Mouse (Mus musculus) naive thymus-derived CD4-positive, alpha-beta T cell, adult 2 months (primary cell): ENCODE results near the gene Chrm3.

Experiments used
- DNase-seq: peaks from one replicate; pipeline ENCODE4 v3.0.0-alpha.2; 2011; ENCODE audit warnings: low read depth

The Chrm3 gene

DNA sequence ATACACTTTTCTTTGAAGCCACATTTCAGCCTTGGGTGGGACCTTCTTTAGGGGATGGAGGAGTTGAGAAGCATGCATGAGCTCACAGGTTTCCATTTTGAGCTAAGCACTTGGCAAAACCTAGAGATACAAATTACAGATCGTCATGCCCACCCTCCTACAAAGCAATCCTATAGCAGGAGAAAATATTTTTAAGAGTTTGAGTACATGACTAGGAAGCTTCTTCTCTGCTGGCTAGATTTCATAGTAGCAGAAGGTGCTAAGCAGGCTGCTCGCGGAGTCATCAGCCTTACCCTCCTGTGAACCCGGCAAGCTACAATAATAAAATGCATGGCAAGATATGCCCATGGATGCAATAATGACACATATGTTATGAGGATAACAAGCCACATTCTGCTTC, 124.4 kb downstream of the Chrm3 start:
- DNase-seq = no peak

DNA sequence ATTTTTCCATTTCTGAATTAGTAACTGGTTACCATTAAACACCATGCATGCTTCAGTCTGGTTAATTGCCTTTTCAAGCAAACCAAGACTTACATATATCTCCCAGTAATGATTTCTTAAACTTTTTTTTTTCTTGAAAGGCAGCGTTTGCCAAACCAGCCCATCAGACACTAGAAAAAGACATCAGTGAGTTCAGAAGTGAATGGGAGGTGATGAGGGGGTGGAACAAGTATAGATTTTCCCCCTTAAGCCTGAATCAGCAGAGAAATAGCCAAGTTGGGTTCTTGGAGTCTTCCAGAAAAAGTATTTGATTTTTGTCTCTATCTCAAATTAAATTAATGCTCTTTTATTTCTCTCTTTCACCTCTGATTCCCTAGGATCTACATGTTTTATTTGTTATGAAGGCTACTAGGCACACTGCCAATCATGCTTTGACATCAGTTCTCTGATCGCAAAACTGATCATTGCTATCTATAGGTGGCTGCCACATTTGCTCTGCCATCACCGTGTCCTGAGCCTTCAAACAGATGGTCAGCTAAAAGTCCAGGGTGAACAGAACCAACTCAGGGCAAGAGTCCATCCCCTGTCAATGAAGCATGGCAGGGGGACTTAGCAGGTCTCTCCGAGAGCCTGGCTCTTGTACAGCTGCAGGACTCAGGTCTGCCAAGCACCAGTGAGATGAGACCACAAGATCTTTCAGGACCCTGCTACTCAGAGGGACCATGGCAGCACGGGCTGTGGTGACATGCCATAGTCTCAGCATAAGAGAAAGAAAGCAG, 125.1 kb downstream of the Chrm3 start:
- no peak for DNase-seq

DNA sequence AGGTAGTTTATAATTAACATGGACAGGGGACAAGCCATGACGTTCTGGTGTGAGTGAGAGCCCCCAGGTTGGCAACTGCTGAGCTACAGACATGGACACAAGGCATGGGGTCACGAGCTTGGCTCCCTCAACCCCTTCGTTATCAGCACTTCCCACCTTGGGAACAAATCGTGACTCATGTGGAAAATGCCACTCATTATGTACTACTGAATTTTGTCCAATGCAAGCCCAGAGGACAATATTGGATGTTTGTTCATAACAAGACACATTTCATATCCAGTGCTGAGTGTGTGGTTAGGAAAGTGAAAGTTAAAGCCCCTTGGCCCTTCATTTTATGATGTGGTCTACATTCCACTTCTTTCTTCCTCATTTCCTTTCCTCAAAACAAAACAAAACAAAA, 140.2 kb downstream of the Chrm3 start:
- no peak for DNase-seq

DNA sequence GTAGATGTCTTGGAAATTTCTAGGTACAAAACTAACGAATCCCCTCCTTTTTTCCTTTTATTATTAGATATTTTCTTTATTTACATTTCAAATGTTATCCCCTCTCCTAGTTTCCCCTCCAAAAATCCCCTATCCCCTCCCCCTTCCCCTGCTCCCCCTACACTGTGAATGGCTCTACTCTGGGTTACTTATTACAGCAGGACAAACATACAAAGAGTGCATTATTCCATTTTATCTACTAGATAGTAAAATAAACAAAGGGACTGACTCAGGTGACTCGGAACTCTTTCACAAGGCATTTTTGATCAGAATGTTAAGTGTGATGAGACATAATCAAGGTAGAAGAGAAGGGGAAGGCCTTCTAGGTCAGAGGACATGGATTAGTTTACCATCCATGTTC, 148.5 kb downstream of the Chrm3 start:
- no peak for DNase-seq

DNA sequence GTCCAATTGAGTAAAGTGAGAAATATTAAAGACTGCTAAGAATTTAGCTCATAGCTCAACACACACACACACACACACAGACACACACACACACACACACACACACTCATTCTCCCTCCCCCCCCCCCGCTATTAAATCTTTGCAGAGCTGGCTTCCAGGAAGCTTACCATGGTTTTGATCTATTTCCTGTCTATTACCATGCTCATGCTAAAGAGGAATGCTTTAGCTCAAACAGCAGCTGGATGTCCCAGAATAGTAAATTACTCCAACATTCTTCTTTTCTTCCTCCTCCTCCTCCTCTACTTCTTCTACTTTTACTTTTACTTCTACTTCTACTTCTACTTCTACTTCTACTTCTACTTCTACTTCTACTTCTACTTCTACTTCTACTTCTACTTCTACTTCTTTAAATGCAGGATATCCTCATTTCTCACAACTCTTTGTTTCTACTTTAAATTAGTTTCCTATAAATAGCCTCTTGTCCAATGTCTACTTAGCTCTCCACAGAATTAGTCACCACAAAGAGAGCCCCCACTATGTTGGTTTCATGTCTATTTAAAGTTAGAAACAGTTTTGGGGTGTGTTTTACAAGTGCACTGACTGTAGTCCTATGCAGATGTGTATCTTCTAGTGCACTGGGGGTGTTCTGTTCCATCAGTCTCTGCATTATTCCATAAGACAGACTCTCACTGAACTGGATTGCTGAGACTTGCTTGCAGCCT, 150.0 kb downstream of the Chrm3 start:
- DNase-seq = peak; percentile 50

DNA sequence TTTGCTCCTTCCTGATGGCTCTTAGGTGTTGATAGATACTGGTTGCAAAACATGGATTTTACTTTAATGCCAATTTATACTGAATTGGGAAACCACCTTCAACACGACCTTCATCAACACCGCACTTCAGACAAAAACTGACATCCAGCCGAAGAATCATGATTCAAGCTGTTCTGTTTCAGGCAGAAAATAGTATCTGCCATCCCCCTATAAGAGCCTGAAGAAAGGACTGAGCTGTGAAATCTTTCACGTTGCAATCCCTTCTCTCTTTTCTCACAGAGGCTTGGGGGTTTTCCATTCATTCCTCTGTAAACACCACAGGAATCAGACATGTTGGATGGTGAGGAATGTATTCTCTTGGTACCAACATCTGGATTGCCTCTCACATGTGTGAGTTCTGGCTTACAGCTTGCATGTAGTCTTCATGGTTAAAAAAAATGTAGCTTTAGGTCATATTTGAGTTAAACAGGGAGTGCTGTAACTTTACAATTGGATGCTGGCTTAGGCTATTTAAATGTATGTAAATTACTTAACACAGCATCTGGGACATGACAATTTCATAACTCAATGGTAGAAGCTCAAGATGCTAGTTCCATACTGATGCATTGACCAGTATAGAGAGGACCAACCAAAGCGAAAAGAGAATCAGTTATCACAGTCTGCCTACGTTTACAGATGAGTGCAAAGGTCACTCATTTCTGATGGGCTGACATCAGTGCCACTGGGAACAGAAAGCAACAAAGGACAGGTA, 161.3 kb downstream of the Chrm3 start:
- no peak for DNase-seq

DNA sequence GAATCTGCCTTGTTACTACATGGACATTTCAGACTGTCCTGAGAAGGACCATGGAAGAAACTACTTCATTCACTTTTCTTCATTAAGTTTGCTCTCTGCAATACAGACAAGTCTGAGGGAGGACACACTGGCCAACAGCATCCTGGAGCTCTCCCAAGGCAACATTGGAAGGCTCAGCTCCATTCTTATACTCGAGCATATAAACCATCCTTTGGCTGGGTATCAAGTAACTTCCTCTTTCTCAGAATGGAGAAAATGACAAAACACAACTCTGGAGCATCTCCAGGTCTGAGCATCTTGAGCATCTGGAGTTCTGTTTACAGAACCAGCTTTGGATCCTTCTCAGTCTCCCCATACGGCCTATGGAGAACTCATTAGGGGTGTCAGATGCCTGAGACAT, 170.8 kb downstream of the Chrm3 start:
- no peak for DNase-seq

DNA sequence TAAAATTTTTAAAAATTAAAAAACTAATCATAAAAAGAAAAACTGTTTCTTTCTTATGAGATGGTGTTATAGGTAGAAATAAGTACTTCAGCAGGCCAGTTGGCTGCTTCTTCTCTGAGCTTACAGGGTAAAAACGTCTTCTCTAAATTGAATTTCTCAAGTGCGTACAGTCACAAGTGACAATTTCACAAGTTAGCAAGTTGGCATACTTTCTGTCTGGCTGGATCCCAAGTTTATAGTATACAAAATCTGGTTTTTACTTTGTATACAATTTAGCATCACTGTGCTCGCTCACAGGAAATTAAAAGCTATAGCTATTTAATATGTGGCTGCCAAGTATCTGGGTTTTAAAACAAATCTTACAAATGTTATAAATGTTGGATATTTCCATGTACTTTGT, 172.7 kb downstream of the Chrm3 start:
- DNase-seq = no peak

DNA sequence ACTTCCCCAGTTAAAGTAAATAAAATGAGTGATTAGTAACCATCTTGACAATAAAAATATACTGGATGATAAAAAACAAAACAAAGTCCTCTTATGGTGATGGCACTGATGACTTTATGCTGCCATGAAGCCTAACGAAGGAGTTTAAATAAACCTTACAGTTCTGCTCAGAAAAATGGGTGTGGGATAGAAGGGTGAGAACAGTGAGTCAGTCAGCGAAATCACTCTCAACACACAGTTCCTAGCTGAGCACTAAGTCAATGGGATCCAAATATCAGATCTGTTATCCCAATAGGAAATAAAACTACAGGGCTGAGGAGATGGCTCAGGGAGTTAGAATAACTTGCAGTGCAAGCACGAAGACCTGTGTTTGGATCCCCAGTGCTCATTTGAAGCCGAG, 176.8 kb downstream of the Chrm3 start:
- DNase-seq = no peak

DNA sequence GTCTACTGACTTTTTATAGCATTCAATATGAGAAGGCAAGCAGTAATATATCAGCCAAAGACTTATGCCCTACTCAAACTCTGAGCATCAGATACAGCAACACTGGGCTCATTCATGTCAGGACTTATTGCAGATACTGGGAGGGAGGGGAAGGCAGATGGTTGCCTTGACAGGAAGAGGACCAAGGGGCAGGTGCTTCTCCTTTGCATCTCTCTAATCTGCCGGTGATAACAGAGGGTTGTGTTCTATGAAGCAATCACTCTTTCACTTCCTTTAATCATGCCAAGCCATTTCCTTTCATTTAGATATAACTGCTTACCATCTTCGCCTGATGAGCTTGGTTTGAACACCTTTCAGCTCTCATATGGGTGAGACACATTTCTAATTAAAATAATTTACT, 177.9 kb downstream of the Chrm3 start:
- DNase-seq = no peak

DNA sequence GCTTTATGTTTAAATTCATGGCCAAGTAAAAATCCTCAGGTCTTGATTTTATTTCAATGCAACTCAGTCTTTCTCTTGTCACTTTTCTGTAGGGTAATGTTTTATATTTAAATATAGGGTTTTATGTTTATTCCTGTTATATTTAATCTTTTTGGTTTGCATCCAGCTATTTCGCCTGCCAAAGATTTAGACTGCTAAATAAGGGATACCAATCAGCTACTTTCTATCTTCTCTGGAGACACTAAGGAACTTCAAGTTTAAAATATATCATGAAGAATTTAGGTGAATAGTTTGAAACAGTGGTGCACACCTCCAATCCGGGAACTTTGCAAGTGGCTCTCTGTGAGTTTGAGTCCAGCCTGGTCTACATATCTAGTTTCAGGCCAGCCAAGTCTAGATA, 190.1 kb downstream of the Chrm3 start:
- no peak for DNase-seq

DNA sequence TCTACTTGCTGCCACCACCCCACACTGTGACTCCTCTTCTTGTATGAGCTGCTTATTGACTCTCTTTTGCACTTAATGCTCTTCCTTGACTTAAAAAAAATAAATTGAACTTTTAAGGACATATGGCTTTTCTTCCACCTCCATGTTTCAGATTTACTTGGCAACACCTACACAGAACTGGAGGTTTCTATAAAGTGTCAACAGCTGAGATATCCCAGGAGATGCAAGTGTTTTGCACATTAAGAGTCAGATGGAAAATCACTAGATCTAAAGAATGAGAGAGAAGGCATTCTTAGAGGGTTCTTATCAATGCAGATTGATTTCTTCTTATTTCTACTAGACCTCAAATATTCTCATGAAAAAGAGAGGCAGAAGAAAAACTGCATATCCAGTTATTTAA, 197.3 kb downstream of the Chrm3 start:
- DNase-seq = no peak

DNA sequence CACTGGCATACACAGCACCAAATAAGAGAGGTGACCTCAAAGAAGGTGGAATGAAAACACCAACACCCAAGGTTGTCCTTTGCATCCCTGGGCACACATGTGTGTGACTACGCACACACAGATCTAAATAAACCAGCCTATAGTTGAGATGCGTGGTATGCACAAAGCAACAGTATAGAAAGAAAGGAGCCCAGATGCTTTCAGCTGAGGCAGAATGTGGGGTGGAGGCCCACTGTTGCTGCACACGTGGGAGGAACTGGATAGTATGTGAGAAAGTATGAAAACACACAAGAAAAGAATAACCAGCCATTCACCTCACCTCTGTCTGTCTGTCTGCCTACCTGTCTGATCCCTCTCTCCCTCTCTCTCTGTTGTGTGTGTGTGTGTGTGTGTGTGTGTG, 203.2 kb downstream of the Chrm3 start:
- DNase-seq = no peak

DNA sequence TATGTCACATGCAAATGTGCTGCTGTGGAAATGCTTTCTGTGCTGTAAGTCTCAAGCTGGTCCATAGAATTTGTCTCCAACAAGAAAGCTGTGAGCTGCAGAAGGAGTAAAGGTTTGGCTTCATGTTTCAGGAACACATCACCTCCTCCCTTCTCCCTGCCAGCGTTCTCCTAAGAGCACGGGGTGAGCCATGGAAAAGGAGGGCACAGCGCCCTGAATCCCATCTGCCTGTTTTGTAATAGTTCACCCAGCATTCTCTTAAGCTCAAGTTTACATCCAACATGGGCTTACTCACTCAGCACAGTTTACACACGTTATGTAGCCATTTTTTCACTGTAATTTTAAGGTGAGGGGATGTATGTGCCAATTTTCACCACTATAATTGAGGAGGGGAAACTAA, 220.1 kb downstream of the Chrm3 start:
- no peak for DNase-seq

DNA sequence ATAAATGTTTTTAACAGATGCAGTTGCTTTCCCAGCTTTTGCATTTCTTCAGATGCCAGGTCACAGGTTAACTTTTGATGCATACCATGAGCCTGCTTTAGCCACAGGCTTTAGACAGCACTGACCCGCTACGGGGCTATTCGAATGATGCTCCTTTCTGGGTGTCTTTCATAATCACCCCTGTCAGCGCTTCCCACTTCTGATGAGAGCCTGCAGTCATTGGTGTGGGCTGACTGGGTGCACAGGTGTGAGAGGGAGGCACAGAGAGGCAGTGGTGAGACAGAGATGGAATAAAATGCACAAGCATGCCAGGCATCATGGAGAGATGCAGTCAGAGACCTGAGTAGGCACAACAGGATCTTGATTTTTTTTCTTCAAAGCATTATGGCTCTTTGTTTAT, 221.8 kb downstream of the Chrm3 start:
- DNase-seq = no peak

DNA sequence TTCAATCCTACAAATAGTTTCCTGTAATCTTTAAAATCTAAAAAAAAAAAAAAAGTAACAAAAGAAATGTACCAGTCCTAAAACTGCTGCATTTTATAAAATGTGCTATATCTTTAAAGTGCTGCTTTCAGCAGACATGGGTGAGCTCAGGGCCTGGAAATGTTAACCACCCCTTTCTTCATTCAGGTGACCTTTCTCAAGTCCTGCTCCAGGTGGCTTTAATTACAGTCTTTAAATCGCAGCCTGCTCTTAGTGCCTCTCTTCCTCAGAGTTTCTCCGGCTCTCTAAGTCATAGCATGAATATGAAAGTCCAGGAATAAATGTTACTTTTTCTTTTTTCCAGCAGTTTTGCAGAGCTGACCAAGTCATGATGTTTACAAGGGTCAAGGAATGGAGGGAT, 229.6 kb downstream of the Chrm3 start:
- no peak for DNase-seq

DNA sequence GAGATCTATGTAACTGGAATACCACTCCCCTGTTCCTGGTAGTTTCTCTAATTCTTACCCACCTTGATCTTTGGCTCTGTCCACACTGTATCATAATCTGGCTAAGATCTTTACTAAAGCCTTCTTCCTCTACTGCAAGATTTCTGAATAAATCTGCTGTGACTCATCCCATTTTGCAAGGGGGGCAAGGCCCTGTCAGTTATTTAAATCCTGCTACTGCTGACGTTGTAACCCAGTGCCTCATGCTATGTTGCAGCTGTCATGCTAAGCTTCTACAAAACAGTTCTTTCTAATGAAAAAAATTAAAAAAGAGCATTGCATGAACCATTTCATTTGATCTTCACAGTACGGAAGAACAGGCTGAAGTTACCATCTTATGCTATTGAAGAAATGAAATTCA, 248.4 kb downstream of the Chrm3 start:
- no peak for DNase-seq

DNA sequence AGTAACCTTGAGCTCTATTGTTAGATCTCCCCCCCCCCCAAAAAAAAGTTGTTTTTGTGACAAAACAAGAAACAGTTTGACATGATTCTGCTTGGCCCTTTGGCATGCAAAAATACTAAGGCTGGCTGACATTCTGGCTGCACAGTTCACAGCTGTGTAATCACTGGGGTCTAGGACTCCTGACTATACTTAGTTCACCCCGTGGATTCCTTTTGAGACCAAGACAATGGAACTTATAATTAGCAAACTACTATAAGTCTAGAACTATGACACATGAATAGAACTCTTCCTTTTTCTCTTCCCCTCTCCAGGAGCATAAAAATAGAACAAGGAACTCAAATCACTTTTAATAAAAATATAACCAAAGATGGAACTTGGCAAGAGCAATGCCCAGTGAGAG, 251.1 kb downstream of the Chrm3 start:
- DNase-seq = no peak

DNA sequence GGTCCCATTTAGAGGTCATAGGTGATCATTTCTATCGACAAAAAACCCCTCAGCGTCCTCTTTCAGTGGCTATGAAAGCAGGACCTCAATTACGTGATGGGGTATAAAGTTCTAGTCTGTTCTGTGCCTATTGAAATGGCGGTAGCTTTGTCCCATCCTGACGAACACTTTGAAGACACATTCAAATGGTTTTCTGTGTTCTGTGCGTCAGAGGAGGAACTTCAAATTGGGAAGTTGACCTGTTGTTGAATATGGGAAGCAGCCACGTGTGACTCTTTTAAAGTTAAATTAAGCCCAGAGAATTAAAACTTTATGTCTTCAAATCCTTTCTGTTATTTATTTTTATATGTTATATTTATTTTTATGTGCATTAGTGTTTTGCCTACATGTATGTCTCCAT, 253.3 kb downstream of the Chrm3 start:
- no peak for DNase-seq

DNA sequence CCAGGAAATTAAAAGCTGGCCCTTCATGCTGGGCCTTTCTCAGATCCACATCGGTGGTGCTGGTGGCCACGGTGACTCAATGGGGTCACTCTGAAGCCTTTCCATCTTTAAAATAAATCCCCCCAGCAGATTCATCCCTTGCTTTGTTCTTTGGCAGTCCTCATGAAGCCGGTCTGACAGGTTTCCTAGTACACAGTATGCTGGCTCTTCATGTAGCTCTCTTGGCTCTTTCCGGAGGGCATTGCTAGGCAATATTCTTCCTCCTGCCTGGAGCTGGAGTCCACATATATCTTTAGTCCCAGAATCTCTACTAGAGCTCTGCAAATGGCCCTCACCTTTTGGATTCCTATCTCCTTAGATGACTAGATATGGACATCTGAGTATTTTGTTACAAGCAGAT, 269.9 kb downstream of the Chrm3 start:
- no peak for DNase-seq

DNA sequence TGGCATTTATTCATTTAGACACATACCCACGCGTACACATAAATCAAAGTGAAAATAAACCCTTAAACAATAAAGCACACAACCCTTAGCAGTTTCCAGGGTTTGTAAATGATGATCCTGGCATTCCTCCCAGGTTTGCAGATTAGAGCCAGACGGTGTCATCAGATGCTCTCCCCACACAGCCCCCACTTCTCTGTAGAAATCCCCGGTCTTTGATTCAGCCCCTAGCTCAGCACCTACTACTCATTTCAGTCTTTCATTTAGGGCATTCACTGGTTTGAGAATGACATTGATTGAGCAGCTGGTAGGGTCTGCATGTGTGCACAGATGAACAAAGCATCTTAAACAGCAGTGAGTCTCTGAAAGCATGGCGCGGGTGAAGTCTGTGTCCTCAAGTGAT, 274.3 kb downstream of the Chrm3 start:
- DNase-seq = no peak

DNA sequence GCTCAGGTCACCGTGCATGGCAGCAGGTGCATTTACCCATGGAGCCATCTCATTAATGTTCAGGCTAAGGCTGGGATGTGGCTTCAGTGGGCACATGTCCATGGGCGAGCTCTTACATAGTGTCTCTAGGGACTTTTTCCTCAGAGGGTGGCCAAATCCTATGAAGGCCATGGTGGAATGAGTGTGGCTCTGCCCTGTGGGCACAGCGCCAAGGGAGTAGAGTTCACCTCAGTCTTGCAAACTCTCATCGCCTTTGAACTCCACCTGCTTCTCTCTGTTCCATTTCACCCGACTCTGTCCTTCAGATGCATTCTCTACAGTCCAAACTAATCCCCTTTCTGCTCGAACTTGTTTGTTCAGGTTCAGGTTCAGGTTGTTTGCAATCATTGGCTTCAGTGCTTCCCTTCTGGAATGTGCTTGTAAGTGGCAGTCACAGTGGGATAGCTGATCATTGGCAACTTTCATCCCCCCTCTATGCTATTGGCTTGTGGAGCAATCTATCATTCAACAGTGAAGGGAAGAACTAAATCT, 278.7 kb downstream of the Chrm3 start:
- no peak for DNase-seq

DNA sequence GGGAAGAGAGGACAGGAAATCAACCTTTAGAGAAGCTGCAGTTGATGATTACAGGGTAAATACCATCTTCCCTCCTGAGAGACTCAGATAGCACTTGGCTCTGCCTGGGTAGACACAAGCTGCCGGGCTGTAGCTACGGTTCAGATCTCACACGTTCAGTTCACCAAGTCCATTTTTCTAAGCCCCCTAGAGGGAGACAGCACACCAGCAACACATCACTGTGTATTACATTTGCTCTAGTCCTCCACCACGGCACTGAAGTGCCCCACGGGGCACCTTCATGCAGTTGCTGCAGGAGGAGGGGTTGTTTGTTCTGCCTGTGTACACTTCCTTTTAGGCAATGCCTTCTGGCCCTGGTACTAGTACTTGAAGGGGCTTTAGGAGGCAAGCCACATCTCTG, 289.5 kb downstream of the Chrm3 start:
- peak; percentile 77 for DNase-seq
